Mouse (Mus musculus) stomach, embryonic 14.5 days (tissue): ENCODE results near the gene Cit. TPM values are rescaled to one million over a fixed set of nuclear protein-coding genes. Genes with fewer than 3 reads are reported as not detected.

Experiments used
- ATAC-seq: fragments of 200-750 bp; cut with Nextera tagmentation; 2 replicates; pipeline ENCODE4 v1.8.0; 2017; ENCODE audit warnings: low read depth, moderate TSS enrichment; ENCODE audit not compliant: insufficient number of reproducible peaks, insufficient read depth, low FRiP score
- H3K27ac ChIP-seq: fragments of 300-500 bp; sonication (generic); 2 replicates; pipeline ENCODE4 v1.5.1; 2014; ENCODE audit warnings: mild to moderate bottlenecking, low read length, moderate library complexity, mixed read lengths
- H3K27me3 ChIP-seq: fragments of 300-500 bp; sonication (generic); 2 replicates; pipeline ENCODE4 v1.6.1; 2014; ENCODE audit warnings: low read length, control low read depth, mixed read lengths; ENCODE audit not compliant: control insufficient read depth, insufficient read depth
- H3K36me3 ChIP-seq: fragments of 300-500 bp; sonication (generic); 2 replicates; pipeline ENCODE4 v1.6.1; 2014; ENCODE audit warnings: mild to moderate bottlenecking, control low read depth, low read length, moderate library complexity, mixed read lengths; ENCODE audit not compliant: control insufficient read depth, insufficient read depth
- H3K4me1 ChIP-seq: fragments of 300-500 bp; sonication (generic); 2 replicates; pipeline ENCODE4 v1.6.1; 2014; ENCODE audit warnings: low read length, control low read depth, mixed read lengths; ENCODE audit not compliant: control insufficient read depth, insufficient read depth
- H3K4me2 ChIP-seq: fragments of 300-500 bp; sonication (generic); replicated peaks from 2 replicates; pipeline ENCODE4 v1.6.1; 2014; ENCODE audit warnings: low read depth, low read length, control low read depth
- H3K4me3 ChIP-seq: fragments of 300-500 bp; sonication (generic); 2 replicates; pipeline ENCODE4 v1.5.1; 2014; ENCODE audit warnings: low read depth, low read length, control low read depth
- H3K9ac ChIP-seq: fragments of 300-500 bp; sonication (generic); replicated peaks from 2 replicates; pipeline ENCODE4 v1.6.1; 2014; ENCODE audit warnings: low read depth, mild to moderate bottlenecking, control low read depth, low read length, moderate library complexity, mixed read lengths
- H3K9me3 ChIP-seq: fragments of 300-500 bp; sonication (generic); 2 replicates; pipeline ENCODE4 v1.6.1; 2016; ENCODE audit warnings: low read depth, low read length, control low read depth; ENCODE audit not compliant: control insufficient read depth
- WGBS: fragments of 180-500 bp; shearing (Covaris S2); extraction: QIAGEN DNeasy Blood & Tissue Kit; methylation state at CpG from one replicate; pipeline ENCODE4 v1.1.7; 2014; 5-methylcytosine and 5-hydroxymethylcytosine counted together
- polyA plus RNA-seq: library from polyadenylated mRNA; unstranded; fragments of >200 nt; fragmentation: Nextera tagmentation; extraction: Ambion mirVana; gene quantifications from 2 replicates; pipeline ENCODE4 v1.2.1, GENCODE M21; 2014

The Cit gene
- polyA plus RNA-seq, 1 experiment from 2014 or later, result 29.7 TPM

DNA sequence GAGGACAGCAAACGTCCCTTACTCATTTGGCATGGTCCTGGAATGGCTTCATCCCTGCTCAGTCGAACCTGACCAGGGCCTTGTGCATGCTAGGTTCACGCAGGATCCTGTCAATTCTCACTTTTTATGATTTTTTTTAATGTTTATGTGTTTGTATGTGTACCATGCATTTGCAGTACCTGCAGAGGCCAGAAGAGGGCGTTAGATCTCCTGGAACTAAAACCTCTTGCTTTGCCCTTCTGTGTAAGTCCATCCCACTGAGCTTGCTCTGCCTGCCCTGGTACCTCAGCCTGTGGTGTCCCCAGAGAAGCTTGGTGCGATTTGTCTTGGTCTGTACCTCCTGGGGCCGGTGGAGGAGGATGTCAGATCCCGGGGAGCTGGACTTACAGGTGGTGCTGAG lies 105.9 kb downstream of the Cit start:
- H3K4me3 ChIP-seq, result no peak overlapping the region
- no peaks in the 10 kb centered on the region; the same call in 1 of the 2 replicates for H3K9me3 ChIP-seq
- no peaks in the 10 kb centered on the region for H3K4me1 ChIP-seq
- ATAC-seq, result no peak
- no peak overlapping the region for H3K9ac ChIP-seq
- WGBS, result 86% methylated on average over 7 of the region's 7 CpGs
- H3K27ac ChIP-seq, result no peak overlapping the region
- H3K27me3 ChIP-seq, result no peaks in the 10 kb centered on the region
- H3K36me3 ChIP-seq, result peaks cover 27% of the 10 kb centered on the region
- H3K4me2 ChIP-seq, result no peak overlapping the region

DNA sequence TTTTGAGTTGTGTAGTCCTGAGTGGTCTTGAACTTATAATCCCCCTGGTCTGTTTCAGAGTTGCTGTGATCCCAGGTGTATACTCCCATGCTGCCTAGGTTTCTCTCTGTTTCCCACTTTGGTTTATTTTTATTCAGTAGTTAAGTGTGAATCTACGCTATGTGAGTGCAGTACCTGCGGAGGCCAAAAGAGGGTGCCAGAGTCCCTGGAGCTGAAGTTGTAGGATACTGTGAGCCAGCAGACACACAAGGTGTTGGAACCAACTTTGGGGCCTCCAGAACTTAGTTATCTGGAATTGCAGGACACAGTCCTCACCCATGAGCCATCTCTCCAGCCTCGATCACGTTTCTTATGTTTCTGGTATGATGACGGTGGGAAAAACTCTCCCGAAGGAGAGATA lies 108.1 kb downstream of the Cit start:
- no peak overlapping the region for H3K9ac ChIP-seq
- H3K4me1 ChIP-seq, result no peaks in the 10 kb centered on the region
- WGBS, result 98% methylated on average over 6 of the region's 6 CpGs
- no peak overlapping the region for H3K4me2 ChIP-seq
- no peaks in the 10 kb centered on the region for H3K27me3 ChIP-seq
- no peak overlapping the region for H3K27ac ChIP-seq
- peaks cover 22% of the 10 kb centered on the region for H3K36me3 ChIP-seq
- no peak for ATAC-seq
- H3K9me3 ChIP-seq, result no peaks in the 10 kb centered on the region; the same call in 1 of the 2 replicates
- no peak overlapping the region for H3K4me3 ChIP-seq

DNA sequence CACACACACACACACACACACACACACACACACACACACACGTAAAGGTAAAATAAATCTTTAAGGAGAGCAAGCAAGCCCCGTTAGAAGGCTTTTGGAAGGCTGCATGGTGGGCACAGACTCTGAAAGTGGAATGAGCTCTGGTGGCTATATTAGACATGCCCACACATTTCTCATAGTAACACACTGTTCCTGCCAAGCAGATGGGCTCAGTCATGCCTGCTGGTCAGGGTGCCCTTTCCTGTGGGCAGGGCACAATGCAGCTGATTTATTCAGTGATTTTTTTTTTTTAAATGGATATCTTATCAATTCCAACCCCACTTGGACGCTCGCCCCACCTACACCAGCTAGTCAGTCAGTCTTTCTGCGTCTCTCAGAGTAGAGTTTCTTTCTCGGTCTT lies 109.0 kb downstream of the Cit start:
- 95% methylated on average over 6 of the region's 6 CpGs for WGBS
- peaks cover 22% of the 10 kb centered on the region; the same call in 1 of the 2 replicates for H3K36me3 ChIP-seq
- ATAC-seq, result no peak

DNA sequence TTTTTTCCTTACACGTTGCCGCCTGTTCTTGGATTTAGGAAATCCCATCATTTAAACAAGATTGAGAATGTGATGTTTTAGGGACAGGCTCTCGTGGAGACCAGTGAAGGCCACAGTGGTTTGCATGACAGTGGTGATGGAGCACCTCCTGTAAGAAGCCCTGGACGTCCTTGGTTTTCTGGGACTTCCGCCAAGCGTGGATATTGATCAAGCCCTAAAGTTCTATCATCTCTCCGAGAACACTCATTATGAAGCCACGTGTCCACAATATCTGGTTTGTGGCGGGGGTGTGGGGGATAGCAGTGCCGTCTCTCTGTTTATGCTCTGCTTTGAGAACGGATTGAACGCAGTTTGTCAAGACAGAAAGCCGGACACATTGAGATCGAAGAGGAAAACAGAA lies 109.5 kb downstream of the Cit start:
- Histone ChIP-seq H3K9me3 (no peaks in the 10 kb centered on the region; the same call in 1 of the 2 replicates), H3K4me1 (no peaks in the 10 kb centered on the region), H3K9ac (no peak overlapping the region), H3K27ac (no peak overlapping the region), H3K27me3 (no peaks in the 10 kb centered on the region), H3K36me3 (peaks cover 22% of the 10 kb centered on the region; the same call in 1 of the 2 replicates), H3K4me3 (no peak overlapping the region), H3K4me2 (no peak overlapping the region)
- WGBS, result 87% methylated on average over 14 of the region's 14 CpGs
- ATAC-seq, result no peak

More for the DNA sequence above, 109.0 kb downstream of the Cit start:
- Histone ChIP-seq H3K27me3 (no peaks in the 10 kb centered on the region), H3K9ac (no peak overlapping the region), H3K9me3 (no peaks in the 10 kb centered on the region; the same call in 1 of the 2 replicates), H3K4me3 (no peak overlapping the region), H3K4me1 (no peaks in the 10 kb centered on the region), H3K4me2 (no peak overlapping the region), H3K27ac (no peak overlapping the region)

- ATAC-seq, result no peak
- no peak overlapping the region for H3K4me2 ChIP-seq
- H3K27ac ChIP-seq, result no peak overlapping the region
- peaks cover 22% of the 10 kb centered on the region; the same call in 1 of the 2 replicates for H3K36me3 ChIP-seq
- no peaks in the 10 kb centered on the region for H3K27me3 ChIP-seq
- WGBS, result 94% methylated on average over 14 of the region's 14 CpGs
- no peak overlapping the region for H3K4me3 ChIP-seq
- H3K9ac ChIP-seq, result no peak overlapping the region
- H3K9me3 ChIP-seq, result no peaks in the 10 kb centered on the region; the same call in 1 of the 2 replicates
- H3K4me1 ChIP-seq, result no peaks in the 10 kb centered on the region
Measured at GRCm38 (mm10) chr5:115955131-115955530, 110.1 kb downstream of the Cit start.

GRCm38 (mm10) chr5:115956048-115956447 lies 111.0 kb downstream of the Cit start:
- Histone ChIP-seq H3K36me3 (peaks cover 21% of the 10 kb centered on the region; the same call in 1 of the 2 replicates), H3K27me3 (no peaks in the 10 kb centered on the region), H3K4me3 (no peak overlapping the region), H3K4me1 (no peaks in the 10 kb centered on the region), H3K27ac (no peak overlapping the region), H3K4me2 (no peak overlapping the region), H3K9ac (no peak overlapping the region), H3K9me3 (no peaks in the 10 kb centered on the region; the same call in 1 of the 2 replicates)
- ATAC-seq, result no peak
- WGBS, result 98% methylated on average over 14 of the region's 14 CpGs

- Histone ChIP-seq H3K27ac (no peak overlapping the region), H3K4me1 (no peaks in the 10 kb centered on the region), H3K4me2 (no peak overlapping the region), H3K36me3 (peaks cover 18% of the 10 kb centered on the region; the same call in 1 of the 2 replicates), H3K27me3 (no peaks in the 10 kb centered on the region), H3K9me3 (no peaks in the 10 kb centered on the region; the same call in 1 of the 2 replicates), H3K9ac (no peak overlapping the region), H3K4me3 (no peak overlapping the region)
- 96% methylated on average over 6 of the region's 6 CpGs for WGBS
- no peak for ATAC-seq
Measured at GRCm38 (mm10) chr5:115957177-115957576, 112.1 kb downstream of the Cit start.

DNA sequence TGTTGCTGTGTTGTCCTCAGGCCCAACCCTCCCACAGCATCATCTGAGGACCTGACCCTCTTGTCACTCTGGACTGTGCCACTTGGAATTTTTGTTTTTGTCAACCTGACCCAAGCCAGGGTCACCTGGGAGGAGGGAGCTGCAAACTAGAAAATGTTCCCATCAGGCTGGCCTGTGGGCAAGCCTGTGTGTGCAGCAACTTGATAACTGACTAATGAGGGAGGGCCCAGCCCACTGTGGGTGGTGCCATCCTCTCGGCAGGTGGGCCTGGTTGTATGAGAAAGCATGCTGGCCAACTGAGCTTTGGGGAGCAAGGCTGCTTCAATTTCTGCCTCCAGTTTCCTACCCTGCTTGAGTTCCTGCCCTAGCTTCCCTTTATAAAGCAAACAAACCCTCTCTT lies 113.3 kb downstream of the Cit start:
- Histone ChIP-seq H3K9ac (no peak overlapping the region), H3K4me2 (no peak overlapping the region), H3K36me3 (peaks cover 10% of the 10 kb centered on the region; the same call in 1 of the 2 replicates), H3K9me3 (no peaks in the 10 kb centered on the region; the same call in 1 of the 2 replicates), H3K27me3 (no peaks in the 10 kb centered on the region), H3K27ac (no peak overlapping the region), H3K4me1 (no peaks in the 10 kb centered on the region), H3K4me3 (no peak overlapping the region)
- 65% methylated on average over 1 of the region's 1 CpGs for WGBS
- ATAC-seq, result no peak

DNA sequence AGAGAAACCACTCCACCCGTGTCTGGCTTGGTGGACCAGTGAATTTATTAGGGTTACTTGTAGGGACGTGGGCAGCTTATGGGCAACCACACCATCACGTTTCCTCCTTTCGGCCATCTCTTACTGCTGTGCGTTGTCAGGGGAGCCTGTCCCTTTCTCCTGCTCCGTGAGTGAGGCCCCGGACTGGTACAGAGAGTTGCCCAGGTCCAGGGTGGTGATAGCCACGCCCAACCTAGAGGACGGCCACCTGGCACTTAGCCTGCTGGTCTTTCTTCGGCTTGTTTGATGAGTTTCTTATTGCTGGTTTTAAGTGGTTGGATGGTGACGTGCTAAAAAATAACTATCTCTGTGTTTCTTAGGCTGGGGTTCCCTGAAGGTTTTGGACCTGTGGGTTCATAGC lies 113.7 kb downstream of the Cit start:
- WGBS, result 87% methylated on average over 11 of the region's 11 CpGs
- H3K36me3 ChIP-seq, result 0 out of 2 replicates have a peak, but pooled peaks cover 6% of the 10 kb centered on the region
- no peak overlapping the region for H3K4me3 ChIP-seq
- H3K9me3 ChIP-seq, result no peaks in the 10 kb centered on the region
- H3K4me1 ChIP-seq, result no peaks in the 10 kb centered on the region
- no peaks in the 10 kb centered on the region for H3K27me3 ChIP-seq
- H3K27ac ChIP-seq, result no peak overlapping the region
- no peak for ATAC-seq
- H3K9ac ChIP-seq, result no peak overlapping the region
- no peak overlapping the region for H3K4me2 ChIP-seq
